Mouse (Mus musculus): ENCODE results near the gene Piezo1.

The Piezo1 gene

DNA sequence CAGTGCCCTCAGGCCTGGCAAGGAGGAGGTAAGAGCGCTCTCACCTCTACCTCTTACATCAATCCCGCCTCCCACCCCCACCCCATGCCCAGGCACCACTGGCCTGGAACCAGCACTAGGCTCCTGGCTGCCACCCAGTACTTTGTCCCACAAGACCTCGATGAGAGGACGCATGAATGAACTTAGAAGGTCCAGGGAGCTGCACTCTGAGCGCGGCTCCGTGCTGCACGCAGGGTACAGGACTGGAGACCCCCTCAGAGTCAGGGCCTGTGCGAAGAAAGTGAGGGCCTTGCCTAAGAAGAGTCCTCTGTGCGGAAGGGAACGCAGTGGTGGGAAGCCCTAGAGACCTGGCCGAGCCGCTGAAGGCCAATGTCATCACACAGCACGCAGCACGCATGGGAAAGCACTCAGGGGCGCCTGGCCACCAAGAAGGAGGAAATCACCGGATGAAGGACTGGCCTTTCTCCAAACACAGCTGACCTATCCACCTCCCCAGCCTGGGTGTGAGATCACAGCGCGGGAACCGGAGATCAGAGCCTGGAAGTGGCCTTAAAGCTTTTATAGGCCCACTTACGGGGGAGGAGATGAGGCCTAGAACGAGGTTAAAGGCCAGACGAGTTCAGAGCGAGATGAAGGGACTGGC is 4.2 kb downstream of the Piezo1 start:
- DNase-seq (ENCODE audit: low read depth, low spot score): no peak

DNA sequence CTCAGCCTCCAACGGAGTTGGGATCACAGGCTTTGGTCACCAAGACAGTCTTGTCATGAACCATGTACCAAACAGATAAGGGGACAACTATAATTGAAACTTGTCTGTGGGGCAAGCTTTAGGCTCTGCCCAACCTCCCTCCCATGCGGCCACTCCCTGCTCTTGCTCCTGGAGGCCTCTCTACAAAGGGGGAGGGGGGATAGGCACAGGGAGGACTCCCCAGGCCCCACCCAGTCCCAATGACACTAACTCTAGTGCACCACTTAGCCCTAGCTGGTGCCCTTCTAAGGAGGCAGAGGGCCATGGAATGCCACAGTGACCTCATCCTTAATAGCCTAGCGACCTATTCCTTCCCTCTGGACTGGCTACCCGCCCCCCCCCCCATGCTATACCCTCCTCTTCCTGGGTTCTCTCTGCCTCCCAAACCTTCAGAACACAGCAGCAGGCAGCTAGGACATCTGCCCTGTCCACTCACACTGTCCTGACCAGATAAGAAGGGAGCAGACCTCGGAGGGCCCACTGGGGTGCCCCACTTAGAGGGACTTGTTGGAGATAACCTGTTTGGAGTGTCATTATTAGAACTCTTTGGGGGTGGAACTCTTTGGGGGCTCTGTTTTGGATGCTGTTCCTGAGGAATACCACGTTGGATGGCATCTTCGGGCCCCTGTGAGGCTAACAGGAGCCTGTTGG is 4.9 kb downstream of the Piezo1 start:
- DNase-seq (ENCODE audit: low read depth, low spot score): peak; percentile 68

DNA sequence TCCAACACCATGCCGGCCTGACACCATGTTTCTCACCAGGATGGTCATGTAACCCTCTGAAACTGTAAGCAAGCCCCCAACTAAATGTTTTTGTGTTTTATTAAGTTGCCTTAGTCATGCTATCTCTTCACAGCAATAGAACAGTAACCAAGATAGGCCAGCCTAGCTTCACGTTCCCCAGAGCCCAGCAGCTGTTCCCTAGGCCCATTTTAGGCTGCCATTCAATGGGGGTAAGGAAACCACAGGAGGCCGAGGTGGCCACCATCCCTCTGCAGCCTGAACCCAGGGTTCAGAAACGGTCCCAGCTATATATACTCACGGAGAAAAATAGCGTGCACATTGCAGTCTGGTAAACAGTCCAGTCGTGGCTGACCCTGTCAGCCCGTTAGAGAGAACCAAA is 7.0 kb downstream of the Piezo1 start:
- DNase-seq (ENCODE audit: low read depth, low spot score): no peak

DNA sequence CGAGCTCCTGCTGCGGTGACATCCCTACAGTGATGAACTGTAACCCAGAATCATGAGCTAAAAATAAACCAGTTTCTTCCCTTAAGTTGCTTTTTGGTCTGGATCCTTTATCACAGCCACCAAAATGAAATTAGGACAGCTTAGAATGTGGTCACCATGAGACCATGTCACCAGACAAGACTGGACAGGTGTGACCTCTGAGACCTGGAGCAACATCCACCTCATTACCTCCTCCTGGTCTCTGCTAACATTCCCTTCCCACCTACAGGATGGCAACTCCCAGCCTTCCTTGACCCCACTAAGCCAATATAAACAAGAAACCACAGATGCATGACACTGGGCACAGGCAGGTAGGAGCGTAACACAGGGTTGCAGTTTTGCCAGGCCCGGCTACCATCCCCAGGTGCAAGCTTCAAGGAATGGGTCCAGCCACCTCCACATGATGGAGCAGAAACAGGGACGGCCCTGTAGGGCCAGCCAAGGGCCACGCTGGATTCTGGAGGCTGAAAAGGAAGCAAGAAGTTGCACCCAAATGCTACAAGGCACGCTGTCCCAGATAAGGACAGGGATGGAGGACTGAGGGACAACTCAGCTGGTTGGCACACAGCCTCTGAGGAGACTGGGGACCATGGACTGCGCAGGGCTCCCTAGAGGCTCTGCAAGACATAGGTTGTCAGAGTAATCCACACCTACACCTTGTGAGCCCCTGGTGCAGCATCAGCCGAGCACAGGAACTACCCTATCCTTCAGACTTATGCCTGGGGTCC is 12.6 kb downstream of the Piezo1 start:
- DNase-seq (ENCODE audit: low read depth, low spot score): no peak

DNA sequence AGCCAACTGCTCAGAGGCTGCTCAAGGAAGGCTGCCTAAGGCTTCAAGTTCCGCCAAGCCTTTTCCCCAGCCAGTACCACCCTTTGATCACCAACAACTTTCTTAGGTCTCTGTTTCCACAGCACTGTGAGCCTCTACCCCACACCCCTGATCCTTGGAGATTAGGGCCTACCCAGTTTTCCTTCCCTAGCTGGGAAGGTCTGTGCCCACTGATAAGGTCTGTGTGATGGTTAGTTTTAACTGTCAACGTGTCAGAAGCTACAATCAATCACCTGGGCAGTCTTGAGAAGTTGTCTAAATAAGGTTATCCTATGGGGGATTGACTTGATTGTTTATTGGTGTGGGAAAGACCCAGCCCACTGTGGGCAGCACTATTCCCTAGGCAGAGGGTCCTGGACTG is 13.3 kb downstream of the Piezo1 start:
- peak; percentile 74 for DNase-seq (ENCODE audit: low read depth, low spot score)

DNA sequence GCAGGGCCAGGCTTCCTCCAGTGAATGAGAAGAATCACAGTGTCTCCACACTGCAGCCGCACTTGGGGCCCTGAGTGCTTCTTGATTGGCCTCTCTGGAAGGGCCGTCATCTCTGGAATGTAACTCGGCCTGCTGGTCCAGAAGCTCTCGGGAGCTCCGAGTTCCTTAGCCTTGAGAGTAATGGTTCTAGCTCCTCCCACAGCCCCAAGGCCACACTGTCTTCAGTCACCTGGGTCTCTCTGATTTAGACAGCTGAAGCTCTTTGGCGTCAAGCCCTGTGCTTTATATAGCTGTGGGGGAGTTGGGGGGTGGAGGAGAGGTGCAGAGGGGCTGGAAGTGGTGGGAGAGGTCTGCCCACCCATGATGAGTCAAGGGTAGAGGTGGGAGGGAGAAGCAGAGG is 14.1 kb downstream of the Piezo1 start:
- no peak for DNase-seq (ENCODE audit: low read depth, low spot score)

DNA sequence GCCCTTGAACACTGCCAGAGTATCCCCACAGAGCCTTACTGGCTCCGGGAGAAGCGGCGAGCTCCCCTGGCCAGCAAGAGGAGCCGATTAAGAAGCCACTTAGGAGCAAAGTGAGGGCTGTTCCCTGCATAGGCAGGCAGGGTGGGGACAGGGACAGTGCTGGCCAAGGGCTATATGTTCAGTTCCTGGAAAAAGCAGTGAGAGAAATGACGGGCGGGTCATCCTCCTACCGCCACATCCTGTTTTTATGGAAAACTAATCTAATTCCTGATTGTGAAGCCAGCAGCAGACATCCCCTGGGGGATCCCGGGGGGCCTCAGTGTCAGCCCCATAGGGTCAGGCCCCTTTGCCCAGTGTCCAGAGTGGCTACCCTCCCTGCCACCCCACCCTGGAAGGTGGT is 19.8 kb downstream of the Piezo1 start:
- no peak for DNase-seq (ENCODE audit: low read depth, low spot score)

DNA sequence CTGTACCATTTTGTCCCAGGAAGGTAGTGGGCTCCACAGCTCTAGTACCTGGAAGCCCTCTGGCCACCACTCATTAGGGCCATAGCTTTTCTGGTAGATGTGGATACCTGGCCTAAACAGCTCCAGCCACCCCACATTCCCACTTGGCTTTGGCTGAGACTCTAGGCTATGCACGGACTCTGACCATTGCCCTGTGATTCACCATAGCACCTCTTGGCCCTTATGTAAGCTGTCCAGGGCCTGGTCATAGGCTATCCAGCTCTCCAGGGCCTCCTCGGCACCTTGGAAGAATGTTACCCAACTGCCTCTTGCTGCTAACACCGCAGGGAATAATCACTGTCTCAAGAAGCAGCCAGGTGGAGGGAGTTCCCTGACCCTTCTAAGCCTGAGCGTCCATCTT is 22.0 kb downstream of the Piezo1 start:
- no peak for DNase-seq (ENCODE audit: low read depth, low spot score)

DNA sequence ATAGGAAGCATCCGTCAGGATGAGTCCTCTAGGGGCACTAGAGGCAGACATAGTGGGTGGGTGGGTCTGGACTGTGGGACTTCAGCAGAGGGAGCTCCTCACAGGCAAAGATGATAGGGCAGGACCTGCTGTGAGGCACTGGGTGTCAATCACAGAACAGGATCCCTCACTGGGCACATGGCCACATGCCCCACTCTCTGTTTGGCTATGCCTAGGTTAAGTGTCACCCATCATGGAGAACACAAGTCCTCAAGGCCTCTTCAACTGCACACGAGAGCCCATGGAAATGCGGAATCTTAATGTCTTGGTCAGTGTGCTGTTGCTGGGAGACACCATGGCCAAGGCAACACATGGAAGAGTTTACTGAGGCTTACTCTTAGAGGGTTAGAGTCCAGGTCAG is 23.2 kb downstream of the Piezo1 start:
- no peak for DNase-seq (ENCODE audit: low read depth, low spot score)

DNA sequence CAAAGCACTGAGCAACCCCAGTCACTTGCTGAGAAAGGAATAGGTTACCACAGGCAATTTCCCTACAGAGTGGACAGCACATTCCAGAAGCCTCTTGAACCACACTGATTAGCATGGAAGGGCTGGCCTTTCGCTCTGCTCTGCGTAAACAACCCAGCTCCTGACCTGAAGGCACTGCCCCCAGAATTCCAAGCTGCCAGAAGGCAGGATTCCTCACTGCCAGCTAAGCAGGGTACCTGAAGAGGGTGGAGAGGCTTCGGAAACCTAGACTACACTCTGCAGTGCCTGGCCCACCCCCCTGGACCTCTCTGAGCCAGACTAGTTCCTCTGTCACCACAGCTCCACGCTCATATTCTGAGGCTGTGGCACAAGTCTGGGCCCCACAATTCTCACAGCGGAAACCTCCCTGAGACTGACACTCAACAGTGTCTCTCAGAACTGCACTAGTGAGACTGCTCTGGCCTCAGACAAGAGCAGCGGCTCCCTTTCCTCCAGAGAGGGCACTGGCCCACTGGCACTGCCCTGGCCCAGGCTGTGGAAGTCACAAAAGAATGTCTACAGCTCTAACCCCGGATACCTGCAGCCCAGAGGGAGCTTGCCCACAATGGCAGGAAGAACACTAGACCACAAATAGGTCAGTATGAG is 24.5 kb downstream of the Piezo1 start:
- DNase-seq (ENCODE audit: low read depth, low spot score): no peak

DNA sequence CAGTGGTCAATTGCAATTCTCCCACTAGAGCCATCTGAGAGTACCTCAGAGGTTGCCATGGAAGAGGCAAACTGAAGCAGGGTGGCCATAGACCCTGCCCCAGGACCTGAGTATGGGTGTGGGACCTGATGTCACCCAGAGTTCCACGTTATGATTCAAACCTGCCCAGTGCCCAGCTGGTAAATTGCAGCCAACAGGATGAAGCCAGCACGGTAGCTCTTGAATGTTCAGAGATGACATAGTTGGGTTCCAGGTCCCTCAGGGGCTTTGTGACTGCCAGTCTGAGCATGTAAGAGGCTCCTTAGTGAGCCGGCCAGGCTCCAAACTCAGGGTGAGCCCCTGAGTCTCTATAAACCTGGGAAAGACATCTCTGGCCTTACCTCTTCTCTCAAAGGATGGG is 25.0 kb downstream of the Piezo1 start:
- no peak for DNase-seq (ENCODE audit: low read depth, low spot score)

DNA sequence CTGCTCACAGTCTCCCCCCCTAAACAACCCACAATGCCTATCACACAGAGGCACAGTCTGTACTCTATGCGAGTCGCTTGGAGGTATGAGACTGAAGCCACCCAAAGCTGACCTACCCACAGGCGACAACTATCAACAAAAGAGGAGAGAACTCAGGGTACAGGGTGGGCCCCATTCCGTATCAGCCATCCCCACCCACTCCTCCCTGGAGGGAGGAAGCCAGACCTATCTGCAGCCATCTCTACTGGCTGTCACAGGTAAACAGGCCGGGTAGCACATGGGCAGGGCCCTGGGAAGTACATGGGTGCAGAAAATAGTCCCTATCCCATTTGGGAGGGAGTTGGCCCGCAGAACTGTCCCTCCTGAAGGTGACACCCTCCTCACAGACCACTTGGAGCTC is 26.1 kb downstream of the Piezo1 start:
- DNase-seq (ENCODE audit: low read depth, low spot score): no peak

DNA sequence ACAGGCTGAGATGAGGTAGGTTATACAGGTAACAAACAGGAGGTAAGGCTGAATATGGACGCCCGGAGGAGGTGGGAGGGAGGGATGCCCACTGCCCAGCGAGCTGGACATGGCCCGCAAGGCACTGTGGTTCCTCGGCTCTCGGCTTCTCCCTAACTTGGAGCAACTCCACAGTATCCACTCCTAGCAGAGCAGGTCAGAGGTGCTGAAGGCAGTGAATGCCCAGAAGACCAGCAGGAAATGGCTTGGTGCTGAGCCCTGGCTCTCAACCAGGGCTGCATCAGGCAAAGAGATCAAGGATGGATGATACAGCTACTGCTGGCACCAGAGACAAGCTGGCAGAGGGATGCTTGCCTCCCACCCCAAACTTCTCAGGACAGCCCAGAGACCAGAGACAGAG is 26.6 kb downstream of the Piezo1 start:
- DNase-seq (ENCODE audit: low read depth, low spot score): no peak

DNA sequence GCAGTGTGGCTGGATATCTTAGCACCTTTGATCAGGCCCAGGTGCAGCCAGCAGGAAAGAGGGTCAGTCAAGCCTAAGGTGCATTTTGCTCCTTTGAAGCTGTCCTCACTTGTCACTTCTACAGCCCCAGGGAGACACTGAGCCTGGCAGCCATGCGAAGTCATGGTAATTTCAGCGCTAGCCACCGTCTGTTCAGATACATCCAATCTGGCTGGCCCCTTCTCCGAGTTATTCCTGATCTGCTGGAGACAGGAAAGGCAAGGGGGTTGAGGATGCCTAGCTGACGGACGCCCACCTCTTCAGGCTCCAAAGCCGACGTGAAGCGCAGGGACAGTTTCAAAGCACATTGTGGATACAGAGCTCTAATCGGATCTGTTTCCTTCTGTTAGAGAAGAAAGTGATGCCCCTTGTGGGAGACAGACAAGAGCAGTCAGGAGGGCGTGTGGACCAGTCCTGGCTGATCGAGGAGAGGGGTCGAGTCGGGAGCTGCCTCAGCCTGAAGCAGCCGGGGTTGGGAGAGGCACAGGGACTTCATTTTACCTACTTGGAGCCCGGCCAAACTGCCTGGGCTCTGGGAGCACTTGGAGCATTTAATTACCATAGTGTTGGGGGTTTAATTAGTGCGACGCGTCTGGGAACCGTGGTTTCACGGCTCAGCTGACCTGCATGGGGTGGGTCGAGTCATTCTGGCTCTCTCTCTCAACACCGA is 27.3 kb downstream of the Piezo1 start:
- DNase-seq (ENCODE audit: low read depth, low spot score): no peak

DNA sequence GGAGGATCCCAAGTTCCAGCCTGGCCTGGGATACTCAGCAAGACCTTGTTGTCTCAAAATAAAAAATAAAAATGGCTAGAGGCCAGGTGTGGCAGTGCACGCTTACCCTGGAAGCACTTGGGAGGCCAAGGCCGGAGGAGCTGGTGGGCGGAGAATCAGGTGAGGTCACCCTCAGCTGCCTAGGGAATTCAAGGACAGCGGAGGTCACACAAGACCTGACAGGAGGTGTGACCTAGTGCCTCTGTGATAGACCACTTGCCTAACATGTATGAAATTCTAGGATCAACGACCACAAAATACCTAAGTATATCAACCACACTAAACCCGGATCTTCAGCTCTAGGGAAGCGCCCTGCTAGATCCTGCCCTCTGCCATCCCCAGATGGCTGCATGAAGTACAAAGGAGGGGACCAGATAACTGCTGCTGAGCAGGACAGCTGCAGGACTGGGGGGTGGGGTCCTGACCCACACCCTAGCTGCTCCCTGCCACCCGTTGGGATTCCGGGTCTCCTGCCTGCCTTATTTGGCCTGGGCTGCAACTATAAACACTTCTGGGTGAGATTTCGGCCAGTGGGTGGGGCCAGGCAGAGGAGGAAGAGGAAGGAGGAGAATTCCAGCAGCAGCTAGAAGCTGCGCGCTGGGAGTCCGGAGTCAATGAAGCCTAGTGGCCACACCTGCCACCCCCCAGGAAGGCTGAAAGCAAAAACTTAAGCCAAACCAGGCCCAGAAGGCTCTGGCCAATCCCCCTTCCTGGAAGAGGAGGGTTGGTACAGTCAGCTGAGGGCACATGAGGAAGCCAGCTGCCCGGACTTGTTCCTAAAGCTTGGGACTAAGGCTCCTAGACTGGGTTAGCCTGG is 28.1 kb downstream of the Piezo1 start:
- DNase-seq (ENCODE audit: low read depth, low spot score): no peak

DNA sequence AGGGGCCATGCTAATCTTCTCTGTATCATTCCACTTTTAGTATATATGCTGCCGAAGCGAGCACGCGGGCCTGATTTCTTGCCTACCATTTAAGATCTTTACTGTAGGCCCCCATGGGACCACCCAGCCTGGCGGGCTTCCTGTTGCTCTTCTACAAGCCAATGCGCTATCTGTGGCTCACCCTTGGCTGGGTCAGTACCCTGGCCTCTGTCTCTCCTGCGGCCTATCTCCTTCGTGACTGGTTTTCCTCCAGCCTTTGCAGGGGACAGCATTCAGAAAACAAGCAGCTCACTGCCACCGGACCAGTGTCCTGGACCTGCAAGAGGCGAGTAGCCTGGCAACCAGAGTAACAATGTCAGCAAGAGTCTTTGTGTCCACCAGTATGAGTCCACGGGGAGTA is 30.5 kb downstream of the Piezo1 start:
- DNase-seq (ENCODE audit: low read depth, low spot score): no peak

DNA sequence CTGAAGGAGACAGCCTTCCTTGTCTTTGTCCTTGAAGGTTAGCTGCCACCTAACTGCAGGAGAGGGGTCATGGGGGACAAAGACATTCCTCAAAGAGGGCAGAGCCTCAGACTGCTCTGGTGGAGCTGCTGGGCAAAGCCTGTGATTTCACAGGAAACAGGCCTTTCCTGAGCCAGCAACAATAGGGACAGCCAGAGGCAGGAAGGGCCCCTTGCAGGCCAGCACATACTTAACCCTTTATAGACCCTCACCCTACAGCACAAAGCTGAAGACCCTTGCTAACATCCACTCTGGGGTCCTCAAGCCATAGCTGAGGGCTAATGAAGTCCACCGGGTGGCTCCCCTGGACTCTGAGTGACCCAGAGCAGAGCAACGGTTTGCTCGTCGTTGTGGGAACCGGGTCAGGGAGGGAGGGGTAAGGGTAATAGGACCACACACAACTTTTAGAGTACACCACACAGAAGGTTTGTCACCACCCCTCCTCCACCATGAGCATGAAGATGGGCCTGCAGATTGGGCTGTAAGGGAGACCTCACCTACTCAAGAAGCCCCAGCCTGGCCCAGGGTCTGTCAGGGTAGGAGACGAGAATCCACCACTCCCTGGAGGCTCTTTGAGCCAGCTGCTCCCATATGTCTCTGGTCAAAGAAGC is 33.5 kb downstream of the Piezo1 start:
- no peak for DNase-seq (ENCODE audit: low read depth, low spot score)

DNA sequence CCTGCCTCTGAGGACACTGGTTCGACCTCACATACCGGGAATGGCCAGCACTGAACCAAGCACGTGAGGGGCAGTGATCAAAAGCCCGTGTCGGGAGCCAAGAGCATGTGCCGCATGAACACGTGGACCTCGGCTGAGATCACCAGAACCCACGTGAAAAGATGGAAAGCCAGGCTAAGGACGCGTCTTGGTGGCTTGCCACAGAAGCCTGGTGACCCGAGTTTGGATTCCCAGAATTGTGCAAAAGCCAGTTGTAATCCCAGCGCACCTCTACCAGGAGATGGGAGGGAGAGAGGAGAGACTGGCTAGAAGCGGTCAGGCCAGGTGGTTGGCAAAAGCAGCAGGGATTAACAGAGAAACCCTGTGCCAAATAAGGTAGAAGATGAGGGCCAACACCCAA is 35.4 kb downstream of the Piezo1 start:
- DNase-seq (ENCODE audit: low read depth, low spot score): no peak

DNA sequence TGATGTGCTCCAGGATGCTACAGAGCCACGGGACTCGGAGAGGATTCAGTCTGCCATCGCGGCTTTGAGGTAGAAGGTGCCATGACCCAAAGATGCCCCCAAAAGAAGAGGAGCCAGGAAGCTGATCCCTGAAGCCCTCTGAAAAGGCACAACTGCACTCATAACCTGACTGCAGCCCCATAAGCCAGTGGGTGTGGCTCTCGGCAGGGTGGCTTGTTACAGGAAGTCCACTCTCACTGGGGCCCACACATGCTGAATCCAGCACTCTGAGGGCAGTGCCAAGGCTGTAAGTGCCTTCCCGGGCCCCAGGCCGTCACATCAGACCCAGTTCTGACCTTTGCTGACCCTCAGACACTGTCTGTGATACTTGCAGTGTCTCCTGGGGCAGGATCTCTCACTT is 38.7 kb downstream of the Piezo1 start:
- DNase-seq (ENCODE audit: low read depth, low spot score): no peak

DNA sequence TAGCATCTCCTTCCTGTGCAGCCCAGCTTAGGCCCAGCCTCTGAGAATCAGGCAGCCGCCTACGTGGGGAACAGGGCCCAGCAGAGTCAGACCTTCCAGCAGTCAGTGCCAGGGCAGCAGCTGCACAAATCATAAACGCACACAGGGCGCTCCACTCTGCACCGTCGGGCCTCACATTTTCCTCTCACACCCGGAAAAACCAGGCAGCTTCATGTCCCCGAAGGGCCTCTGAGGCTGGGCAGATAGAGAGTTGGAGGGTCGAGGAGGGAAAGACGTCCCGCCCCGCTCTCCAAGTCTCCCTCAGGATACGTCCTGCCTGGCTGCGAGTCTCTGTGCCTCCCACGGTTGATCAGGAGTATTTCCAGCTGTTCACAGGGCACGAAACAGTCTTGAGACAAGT is 39.6 kb downstream of the Piezo1 start:
- DNase-seq (ENCODE audit: low read depth, low spot score): no peak

Measured in c-Kit-negative CD71-positive TER-119-positive erythroid progenitor cells, embryonic 14.5 days (primary cell).